Mouse (Mus musculus): ENCODE results near the gene 1500009L16Rik. TPM values are rescaled to one million over a fixed set of nuclear protein-coding genes. Genes with fewer than 3 reads are reported as not detected.
A peak's percentile ranks its signal among the peaks of the same experiment; 100 is the strongest.

1500009L16Rik gene
- total and polyA plus RNA-seq, 2 experiments from 2014 or later, result 8.3 to 13.8 TPM

DNA sequence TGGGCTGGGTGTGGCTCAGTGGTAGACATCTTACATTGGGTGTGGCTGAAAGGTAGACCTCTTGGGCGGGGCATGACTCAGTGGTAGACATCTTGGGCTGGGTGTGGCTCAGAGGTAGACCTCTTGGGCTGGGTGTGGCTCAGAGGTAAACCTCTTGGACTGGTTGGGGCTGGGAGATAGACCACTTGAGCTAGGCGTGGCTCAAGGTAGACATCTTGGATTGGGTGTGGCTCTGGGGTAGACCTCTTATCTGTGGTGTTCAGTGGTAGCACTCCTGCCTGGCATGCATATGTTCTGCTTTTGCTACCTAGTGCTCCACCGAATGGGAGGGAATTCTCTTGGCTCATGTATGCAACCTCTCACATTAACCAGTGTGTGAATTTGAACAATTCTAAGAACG, 11.1 kb downstream of the 1500009L16Rik start:
- Histone ChIP-seq H3K27me3 (ENCODE audit: control insufficient read depth, insufficient read depth, low read length) (no peaks in the 10 kb centered on the region), H3K4me1 (ENCODE audit: control insufficient read depth, insufficient read depth) (no peaks in the 10 kb centered on the region), H3K27ac (ENCODE audit: low read depth) (no peak overlapping the region), H3K36me3 (replicated peaks; ENCODE audit: control insufficient read depth, insufficient read depth, low read length) (no peaks in the 10 kb centered on the region), H3K9ac (replicated peaks; ENCODE audit: low read depth, low read length) (no peak overlapping the region), H3K4me2 (ENCODE audit: low read depth, low read length) (no peak overlapping the region), H3K9me3 (replicated peaks; ENCODE audit: control insufficient read depth, low read length) (no peaks in the 10 kb centered on the region), H3K4me3 (ENCODE audit: low read depth, low read length) (no peak overlapping the region)
- no peak for TF ChIP-seq EP300 (IDR thresholded peaks at IDR 0.05; ENCODE audit: low read depth)
- no peak for TF ChIP-seq CTCF (IDR thresholded peaks at IDR 0.05; ENCODE audit: low read depth)
- DNase-seq (ENCODE audit: low spot score), result no peak
- WGBS, result 81% methylated on average over 4 of the region's 4 CpGs
- no peak for ATAC-seq (ENCODE audit: insufficient read depth, low read depth)

DNA sequence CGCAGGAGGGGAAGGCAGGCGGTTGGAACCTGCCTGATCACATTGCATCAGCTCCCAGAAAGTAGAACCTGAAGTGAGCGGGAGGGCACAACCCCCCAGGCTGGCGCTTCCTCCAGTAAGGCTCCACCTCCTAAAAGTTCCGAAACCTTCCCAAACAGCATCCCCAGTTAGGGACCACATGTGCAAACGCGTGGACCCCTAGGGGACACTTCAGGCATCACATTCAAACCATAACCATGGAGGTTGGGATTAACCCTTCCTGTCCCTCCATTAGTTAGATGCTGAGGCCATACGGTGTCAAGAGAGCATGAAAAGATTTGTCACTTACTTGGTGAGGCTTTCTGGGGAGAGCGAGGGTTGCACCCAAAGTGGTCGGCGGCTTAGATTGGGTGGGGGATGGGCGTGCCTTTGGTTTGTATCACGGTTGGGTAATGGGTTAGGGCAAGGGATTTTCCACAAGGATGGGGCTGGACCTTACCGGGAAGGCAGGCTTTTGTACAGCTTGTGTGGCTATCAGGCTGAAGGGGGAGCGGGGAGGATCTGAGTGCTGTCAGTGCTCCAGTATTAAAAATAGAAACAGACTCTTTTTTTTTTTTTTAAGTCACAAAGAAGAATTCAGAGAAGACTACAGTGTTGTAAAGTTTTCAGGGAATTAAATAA, 16.5 kb downstream of the 1500009L16Rik start:
- Histone ChIP-seq H3K4me1 (ENCODE audit: control insufficient read depth, insufficient read depth) (0 out of 2 replicates have a peak, but pooled peaks cover 6% of the 10 kb centered on the region), H3K36me3 (replicated peaks; ENCODE audit: control insufficient read depth, insufficient read depth, low read length) (no peaks in the 10 kb centered on the region; the same call in 1 of the 2 replicates), H3K9ac (replicated peaks; ENCODE audit: low read depth, low read length) (no peak overlapping the region), H3K4me3 (ENCODE audit: low read depth, low read length) (no peak overlapping the region), H3K27me3 (ENCODE audit: control insufficient read depth, insufficient read depth, low read length) (no peaks in the 10 kb centered on the region), H3K27ac (ENCODE audit: low read depth) (0 out of 2 replicates have a peak overlapping the region, but pooled peaks have one; percentile 13), H3K4me2 (ENCODE audit: low read depth, low read length) (peak overlapping the region; percentile 19; the same call in 1 of the 2 replicates), H3K9me3 (replicated peaks; ENCODE audit: control insufficient read depth, low read length) (peaks cover 9% of the 10 kb centered on the region; the same call in 1 of the 2 replicates)
- WGBS, result 60% methylated on average over 15 of the region's 15 CpGs
- DNase-seq (ENCODE audit: low spot score) (peak; percentile 28), ATAC-seq (ENCODE audit: insufficient read depth, low read depth) (peak; percentile 66; the same call in 1 of the 2 replicates)
- TF ChIP-seq CTCF (IDR thresholded peaks at IDR 0.05; ENCODE audit: low read depth) (no peak), EP300 (IDR thresholded peaks at IDR 0.05; ENCODE audit: low read depth) (no peak)

DNA sequence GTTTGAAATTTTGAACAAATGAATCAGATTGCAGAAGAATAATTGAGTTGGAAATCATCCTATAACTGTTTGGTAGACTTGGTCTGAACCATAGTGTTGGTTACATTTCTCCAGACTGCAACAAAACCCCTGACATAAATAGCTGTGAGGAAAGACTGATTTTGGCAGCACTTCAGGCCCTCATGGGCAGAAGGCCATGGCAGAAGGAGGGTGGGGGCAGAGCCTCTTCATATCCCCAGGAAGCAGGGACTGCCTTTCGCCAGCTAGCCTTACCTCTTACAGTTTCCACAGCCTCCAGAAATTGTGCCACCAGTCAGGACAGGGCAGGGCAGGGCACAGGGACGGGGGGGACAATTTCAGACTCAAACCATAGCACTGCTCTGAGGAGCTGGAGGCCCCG, 22.0 kb downstream of the 1500009L16Rik start:
- Histone ChIP-seq H3K4me3 (ENCODE audit: low read depth, low read length) (no peak overlapping the region), H3K9me3 (replicated peaks; ENCODE audit: control insufficient read depth, low read length) (peaks cover 11% of the 10 kb centered on the region; the same call in 1 of the 2 replicates), H3K9ac (replicated peaks; ENCODE audit: low read depth, low read length) (no peak overlapping the region), H3K4me2 (ENCODE audit: low read depth, low read length) (no peak overlapping the region), H3K27ac (ENCODE audit: low read depth) (peak overlapping the region; percentile 5), H3K36me3 (replicated peaks; ENCODE audit: control insufficient read depth, insufficient read depth, low read length) (no peaks in the 10 kb centered on the region; the same call in 1 of the 2 replicates), H3K4me1 (ENCODE audit: control insufficient read depth, insufficient read depth) (no peaks in the 10 kb centered on the region), H3K27me3 (ENCODE audit: control insufficient read depth, insufficient read depth, low read length) (no peaks in the 10 kb centered on the region)
- peak; percentile 64 for ATAC-seq (ENCODE audit: insufficient read depth, low read depth)
- TF ChIP-seq EP300 (IDR thresholded peaks at IDR 0.05; ENCODE audit: low read depth) (no peak), CTCF (IDR thresholded peaks at IDR 0.05; ENCODE audit: low read depth) (no peak)
- 58% methylated on average over 3 of the region's 3 CpGs for WGBS
- DNase-seq (ENCODE audit: low spot score), result peak; percentile 16

DNA sequence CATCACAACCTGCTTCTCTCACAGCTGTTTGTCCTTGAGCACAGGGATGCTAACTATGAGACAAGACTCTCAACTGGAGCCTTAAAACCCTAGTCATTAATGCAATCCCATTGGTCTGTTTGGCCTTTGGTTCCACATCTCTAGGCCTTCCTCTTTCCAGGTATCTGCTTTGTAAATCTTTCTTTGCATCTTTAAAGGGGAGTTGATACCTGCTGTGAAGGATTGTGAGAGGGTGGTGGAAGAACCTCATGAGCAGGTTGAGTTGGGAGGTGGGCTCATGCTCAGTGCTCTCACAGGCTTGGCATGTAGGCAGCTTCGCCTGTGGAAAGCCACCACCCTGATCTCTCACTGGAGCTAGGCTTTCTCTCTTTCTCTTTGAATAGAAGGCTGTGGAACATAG, 30.4 kb downstream of the 1500009L16Rik start:
- TF ChIP-seq CTCF (IDR thresholded peaks at IDR 0.05; ENCODE audit: low read depth), result no peak
- no peak for TF ChIP-seq EP300 (IDR thresholded peaks at IDR 0.05; ENCODE audit: low read depth)
- H3K4me3 ChIP-seq (ENCODE audit: low read depth, low read length), result no peak overlapping the region
- 72% methylated on average over 1 of the region's 1 CpGs for WGBS
- 0 out of 2 replicates have a peak, but pooled peaks cover 4% of the 10 kb centered on the region for H3K4me1 ChIP-seq (ENCODE audit: control insufficient read depth, insufficient read depth)
- H3K36me3 ChIP-seq (replicated peaks; ENCODE audit: control insufficient read depth, insufficient read depth, low read length), result no peaks in the 10 kb centered on the region
- no peak overlapping the region for H3K9ac ChIP-seq (replicated peaks; ENCODE audit: low read depth, low read length)
- ATAC-seq (ENCODE audit: insufficient read depth, low read depth) (no peak), DNase-seq (ENCODE audit: low spot score) (no peak)
- H3K27me3 ChIP-seq (ENCODE audit: control insufficient read depth, insufficient read depth, low read length), result no peaks in the 10 kb centered on the region
- H3K4me2 ChIP-seq (ENCODE audit: low read depth, low read length), result no peak overlapping the region
- H3K9me3 ChIP-seq (replicated peaks; ENCODE audit: control insufficient read depth, low read length), result no peaks in the 10 kb centered on the region
- H3K27ac ChIP-seq (ENCODE audit: low read depth), result no peak overlapping the region

DNA sequence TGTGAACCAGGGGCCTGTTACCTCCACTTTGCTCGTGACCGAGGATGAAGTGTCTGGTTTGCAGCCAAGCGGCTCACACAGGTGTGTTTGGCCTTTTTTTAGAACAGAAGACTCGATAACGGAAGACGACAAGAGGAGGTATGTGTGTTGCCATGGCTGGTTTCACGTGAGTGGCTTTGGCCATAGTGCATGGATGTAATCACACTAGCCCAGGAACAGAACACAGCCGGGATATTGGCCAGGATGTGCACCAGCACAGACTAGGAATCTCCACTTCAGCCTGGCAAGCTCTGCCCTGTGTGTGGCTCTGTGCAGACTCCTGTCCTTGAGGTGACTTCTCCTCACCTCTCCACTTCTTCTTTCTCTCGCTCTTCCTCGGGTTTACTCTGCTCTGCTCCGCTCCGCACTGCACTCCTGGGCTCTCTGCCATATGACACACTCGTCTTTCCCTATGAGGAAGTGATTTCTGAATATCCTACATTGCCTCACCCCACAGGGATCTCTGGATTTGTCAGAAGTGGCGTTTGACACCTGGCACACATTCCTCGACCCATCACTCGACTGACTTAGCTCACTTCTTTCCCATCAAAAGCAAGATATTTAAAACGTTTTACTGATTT, 34.8 kb downstream of the 1500009L16Rik start:
- Histone ChIP-seq H3K27ac (ENCODE audit: low read depth) (0 out of 2 replicates have a peak overlapping the region, but pooled peaks have one; percentile 18), H3K4me3 (ENCODE audit: low read depth, low read length) (no peak overlapping the region), H3K36me3 (replicated peaks; ENCODE audit: control insufficient read depth, insufficient read depth, low read length) (no peaks in the 10 kb centered on the region), H3K9me3 (replicated peaks; ENCODE audit: control insufficient read depth, low read length) (no peaks in the 10 kb centered on the region), H3K4me2 (ENCODE audit: low read depth, low read length) (no peak overlapping the region), H3K4me1 (ENCODE audit: control insufficient read depth, insufficient read depth) (0 out of 2 replicates have a peak, but pooled peaks cover 18% of the 10 kb centered on the region), H3K27me3 (ENCODE audit: control insufficient read depth, insufficient read depth, low read length) (no peaks in the 10 kb centered on the region), H3K9ac (replicated peaks; ENCODE audit: low read depth, low read length) (no peak overlapping the region)
- ATAC-seq (ENCODE audit: insufficient read depth, low read depth), result peak; percentile 64
- 28% methylated on average over 17 of the region's 17 CpGs for WGBS
- DNase-seq (ENCODE audit: low spot score), result peak; percentile 49
- TF ChIP-seq EP300 (IDR thresholded peaks at IDR 0.05; ENCODE audit: low read depth) (peak; percentile 31; the same call in 1 of the 2 replicates), CTCF (IDR thresholded peaks at IDR 0.05; ENCODE audit: low read depth) (no peak)

All from heart, postnatal 0 days (tissue).